In genomic region chr11:3452167-3452639, GRCm38 (mm10) we compare ENCODE assay signal across 8 mouse cellular contexts. TPM values are rescaled to one million over a fixed set of nuclear protein-coding genes. Genes with fewer than 3 reads are reported as not detected.
DNase-seq lines count a peak whose midpoint lies in the region; ATAC-seq and TF ChIP-seq lines count a peak whose summit lies in the region.

Gene Rnf185, minus strand, starts transcription at chr11:3452363.

- peaks cover 25% of the 10 kb centered on the region for H3K36me3 ChIP-seq in megakaryocyte, embryonic 14.5 days (replicated peaks; ENCODE audit: low read length)

- peak; percentile 97 for ATAC-seq in activated CD4-positive, CD25-positive, alpha-beta regulatory T cell, adult 4 months

- peak; percentile 83 to 90 for DNase-seq in gastrocnemius, adult 8-10 months (ENCODE audit: low spot score in 2 of 2)
- DNase-seq in hindlimb bud, embryonic 11.5 days (ENCODE audit: extremely low spot score, low read depth, low spot score), result peak; percentile 79
- peak; percentile 79 to 92 for DNase-seq in left cerebral cortex, adult 8-10 months (ENCODE audit: low spot score in 2 of 2)
- peak; percentile 97 for DNase-seq in right cerebral cortex, postnatal 10 days (ENCODE audit: low spot score in 2 of 2)
- DNase-seq in urinary bladder, postnatal 25 days (ENCODE audit: low spot score), result peak; percentile 86

- H3K9me3 ChIP-seq in megakaryocyte, embryonic 14.5 days, result no peaks in the 10 kb centered on the region

- H3K4me1 ChIP-seq in cortical plate, adult 2 months (ENCODE audit: control insufficient read depth, insufficient read depth, low read length), result peaks cover 5% of the 10 kb centered on the region
- peaks cover 51% of the 10 kb centered on the region for H3K4me1 ChIP-seq in megakaryocyte, embryonic 14.5 days

- no peak for TF ChIP-seq CTCF in cortical plate, adult 2 months (IDR thresholded peaks at IDR 0.05; ENCODE audit: extremely low read depth, insufficient read depth, low read length)

- H3K27ac ChIP-seq in cortical plate, adult 2 months (ENCODE audit: insufficient read depth, low read length), result peak within 1 kb of the TSS; percentile 66

- peak within 1 kb of the TSS; percentile 97 for H3K4me3 ChIP-seq in cortical plate, adult 2 months (ENCODE audit: insufficient read depth, low read length)
- peak within 1 kb of the TSS; percentile 97 for H3K4me3 ChIP-seq in megakaryocyte, embryonic 14.5 days (replicated peaks)

- peak; percentile 88 for TF ChIP-seq POLR2A in cortical plate, adult 2 months (IDR thresholded peaks at IDR 0.05; ENCODE audit: extremely low read depth, insufficient read depth, low read length)

- H3K27me3 ChIP-seq in megakaryocyte, embryonic 14.5 days (replicated peaks), result no peaks in the 10 kb centered on the region

RNA-seq across cellular contexts. Expression of gene Rnf185, which starts in this region (rescaled TPM):
- 10 to 100 TPM; 17.6 to 18.9 TPM for polyA plus RNA-seq in activated CD4-positive, CD25-positive, alpha-beta regulatory T cell, adult 4 months (2017; shearing (Covaris generic))
- polyA plus RNA-seq in cortical plate, adult 2 months (2012; rRNA removed), result 28.7 and 29.3 TPM in 2 replicates
- total RNA-seq in gastrocnemius, adult 8-10 months (2022), result 10 to 100 TPM; 15.4 to 23.1 (median 16.3) TPM
- total RNA-seq in left cerebral cortex, adult 8-10 months (2022), result 10 to 100 TPM; 28.9 to 31.4 (median 30.0) TPM
- polyA plus RNA-seq in megakaryocyte, embryonic 14.5 days (2012; ENCODE audit: insufficient read depth, low replicate concordance), result 1.8 TPM in 1 of 2 replicates, not detected in the other

Comparison
In these comparisons a context has a peak if more than half of its experiments do, and no peak if none do; other contexts are left out.
1. Peak in every context shown above with its lines: DNase-seq, ATAC-seq, H3K4me3 ChIP-seq and H3K27ac ChIP-seq.